Mouse (Mus musculus) cerebellum, postnatal 25 days (tissue): ENCODE data around the gene Myod1.

Source experiments
- DNase-seq, 2 experiments: peaks; one replicate each; pipeline ENCODE4 v3.0.0; 2021; ENCODE audit warnings: mixed read lengths in 2 of 2

Myod1 gene

GRCm38 (mm10) chr7:46417467-46417866 lies 41.2 kb downstream of the Myod1 start:
- peak; percentile 63 to 67 for DNase-seq

- peak; percentile 70 to 76 for DNase-seq
Measured at GRCm38 (mm10) chr7:46418102-46418622, 41.9 kb downstream of the Myod1 start.

GRCm38 (mm10) chr7:46421535-46421934 lies 45.3 kb downstream of the Myod1 start:
- DNase-seq, result peak; percentile 67 to 77

- DNase-seq, result peak in 1 of 2 experiments; percentile 52
Measured at GRCm38 (mm10) chr7:46422052-46422763, 45.9 kb downstream of the Myod1 start.

- peak; percentile 85 to 90 for DNase-seq
Measured at GRCm38 (mm10) chr7:46422764-46423412, 46.6 kb downstream of the Myod1 start.

GRCm38 (mm10) chr7:46423951-46424350 lies 47.7 kb downstream of the Myod1 start:
- DNase-seq, result peak; percentile 72 to 77

GRCm38 (mm10) chr7:46425012-46425411 lies 48.7 kb downstream of the Myod1 start:
- peak in 1 of 2 experiments; percentile 61 for DNase-seq
